Mouse (Mus musculus): ENCODE data around the gene Triml2. TPM values are rescaled to one million over a fixed set of nuclear protein-coding genes. Genes with fewer than 3 reads are reported as not detected.

The Triml2 gene
- 0.02 and 0.05 TPM in 2 replicates for polyA plus RNA-seq (2012; rRNA removed)

DNA sequence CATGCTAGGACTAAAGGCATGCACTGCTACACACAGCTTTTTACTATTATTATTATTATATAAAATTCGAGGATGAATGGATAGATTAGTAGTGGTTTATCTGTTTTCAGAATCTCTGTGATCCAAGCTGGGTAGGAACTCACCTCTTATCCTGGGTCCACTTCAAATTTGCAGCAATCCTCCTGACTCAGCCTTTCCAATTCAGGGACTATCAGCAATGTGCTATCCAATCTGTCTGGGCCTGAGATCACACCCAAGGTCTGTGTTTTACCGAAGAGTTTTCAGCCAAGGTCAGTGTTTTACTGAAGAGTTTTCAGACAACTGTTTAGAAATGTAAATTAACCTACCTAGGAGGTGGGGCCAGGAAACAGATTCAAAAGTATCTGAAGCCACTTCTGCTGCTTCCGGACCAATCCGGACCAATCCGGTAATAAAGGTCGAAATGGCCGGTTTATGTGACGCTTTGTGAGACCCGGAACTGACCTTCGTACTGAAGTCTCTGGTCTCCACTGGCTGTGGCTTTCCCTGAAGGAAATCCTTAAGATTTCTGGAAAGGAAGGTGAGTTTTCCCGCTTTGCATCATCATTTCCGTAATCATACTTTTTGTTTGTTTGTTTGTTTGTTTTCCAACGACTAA is at the start of gene Triml2:
Gene Triml2, plus strand, starts transcription at position 488 of the 637 bp plus-strand sequence.

GRCm38 (mm10) chr8:43141386-43141785 is 39.0 kb upstream of the Triml2 start, which contains the start of gene Triml1:
TSS of gene Triml1 (minus strand) at chr8:43141486.

Other genes starting within 250 kb of the Triml2 start
- gene Triml1, start 39.1 kb upstream of the Triml2 start, polyA plus RNA-seq (2012; rRNA removed) = 0.05 TPM in 1 of 2 replicates, not detected in the other
- gene Zfp42, start 126.4 kb downstream of the Triml2 start, polyA plus RNA-seq (2012; rRNA removed) = 0.05 and 0.10 TPM in 2 replicates

Measured in central nervous system, embryonic 11.5 days (tissue).